Mouse (Mus musculus): ENCODE measurements around the gene Nt5c3b. TPM values are rescaled to one million over a fixed set of nuclear protein-coding genes. Genes with fewer than 3 reads are reported as not detected.

Gene Nt5c3b
- total and polyA plus RNA-seq, 2 experiments from 2014 or later, result 59.2 to 108 TPM

DNA sequence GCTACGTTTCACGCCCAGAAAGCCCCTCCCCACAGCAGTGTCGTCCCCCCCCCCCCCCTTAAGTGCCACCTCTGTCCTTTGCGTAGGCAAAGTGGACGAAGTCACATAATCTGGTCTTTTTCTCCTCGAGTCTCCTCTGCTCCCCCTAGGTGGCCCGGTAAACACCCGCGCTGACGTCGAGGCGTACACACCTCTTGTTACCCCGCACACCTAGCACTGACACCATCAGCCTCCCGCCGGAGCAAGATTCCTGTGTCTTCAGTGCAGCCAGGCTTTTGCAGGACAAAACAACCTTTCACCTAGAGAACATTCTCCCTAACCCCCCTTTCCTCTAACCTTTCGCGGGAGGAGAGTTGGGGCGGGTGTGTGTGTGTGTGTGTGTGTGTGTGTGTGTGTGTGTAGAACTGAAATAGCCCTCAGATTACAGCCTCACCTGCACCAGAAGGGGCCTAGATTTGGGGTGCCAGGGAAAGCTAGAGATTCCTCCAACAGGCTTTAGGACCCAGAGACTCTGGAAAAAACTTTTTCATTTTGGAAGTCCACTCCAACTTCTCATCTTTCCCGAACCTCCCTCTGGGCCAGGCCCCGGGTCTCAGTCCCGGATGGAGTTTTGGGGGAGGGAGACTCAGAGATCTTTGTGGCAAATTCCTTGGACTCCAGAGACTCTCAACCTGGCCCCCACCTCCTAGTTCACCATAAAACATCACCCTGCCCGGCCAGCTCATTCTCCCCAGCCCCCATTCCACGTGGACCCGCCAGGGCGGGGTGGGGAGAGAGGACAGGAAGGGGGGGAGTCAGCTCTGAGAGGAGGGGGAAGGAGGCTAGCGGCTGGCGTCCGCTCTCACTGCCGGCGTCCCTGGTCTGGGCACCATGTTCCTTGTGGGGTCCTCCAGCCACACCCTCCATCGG is 26.4 kb downstream of the Nt5c3b start, which contains the start of gene Fkbp10:
Gene Fkbp10, plus strand, starts transcription at position 784 of the 909 bp plus-strand sequence.
- H3K4me2 ChIP-seq (ENCODE audit: low read depth, low read length), result peak within 1 kb of the TSS; percentile 71
- H3K9ac ChIP-seq (replicated peaks; ENCODE audit: low read length), result peak within 1 kb of the TSS; percentile 71
- H3K27ac ChIP-seq, result peak within 1 kb of the TSS; percentile 78
- ATAC-seq, result 0 out of 2 replicates have a peak, but pooled peaks have one; percentile 21
- peaks cover 14% of the 10 kb centered on the region for H3K4me1 ChIP-seq (ENCODE audit: insufficient read depth, low read length)
- H3K36me3 ChIP-seq (ENCODE audit: insufficient read depth, low read length), result no peaks in the 10 kb centered on the region
- TF ChIP-seq CTCF (IDR thresholded peaks at IDR 0.05; ENCODE audit: low read depth), result no peak
- H3K27me3 ChIP-seq (ENCODE audit: insufficient read depth, low read length), result no peaks in the 10 kb centered on the region
- no peaks in the 10 kb centered on the region for H3K9me3 ChIP-seq (ENCODE audit: low read length)
- DNase-seq (ENCODE audit: low spot score), result peak; percentile 20
- peak within 1 kb of the TSS; percentile 60 for H3K4me3 ChIP-seq (ENCODE audit: low read length)
- WGBS, result 1% methylated on average over 30 of the region's 31 CpGs

DNA sequence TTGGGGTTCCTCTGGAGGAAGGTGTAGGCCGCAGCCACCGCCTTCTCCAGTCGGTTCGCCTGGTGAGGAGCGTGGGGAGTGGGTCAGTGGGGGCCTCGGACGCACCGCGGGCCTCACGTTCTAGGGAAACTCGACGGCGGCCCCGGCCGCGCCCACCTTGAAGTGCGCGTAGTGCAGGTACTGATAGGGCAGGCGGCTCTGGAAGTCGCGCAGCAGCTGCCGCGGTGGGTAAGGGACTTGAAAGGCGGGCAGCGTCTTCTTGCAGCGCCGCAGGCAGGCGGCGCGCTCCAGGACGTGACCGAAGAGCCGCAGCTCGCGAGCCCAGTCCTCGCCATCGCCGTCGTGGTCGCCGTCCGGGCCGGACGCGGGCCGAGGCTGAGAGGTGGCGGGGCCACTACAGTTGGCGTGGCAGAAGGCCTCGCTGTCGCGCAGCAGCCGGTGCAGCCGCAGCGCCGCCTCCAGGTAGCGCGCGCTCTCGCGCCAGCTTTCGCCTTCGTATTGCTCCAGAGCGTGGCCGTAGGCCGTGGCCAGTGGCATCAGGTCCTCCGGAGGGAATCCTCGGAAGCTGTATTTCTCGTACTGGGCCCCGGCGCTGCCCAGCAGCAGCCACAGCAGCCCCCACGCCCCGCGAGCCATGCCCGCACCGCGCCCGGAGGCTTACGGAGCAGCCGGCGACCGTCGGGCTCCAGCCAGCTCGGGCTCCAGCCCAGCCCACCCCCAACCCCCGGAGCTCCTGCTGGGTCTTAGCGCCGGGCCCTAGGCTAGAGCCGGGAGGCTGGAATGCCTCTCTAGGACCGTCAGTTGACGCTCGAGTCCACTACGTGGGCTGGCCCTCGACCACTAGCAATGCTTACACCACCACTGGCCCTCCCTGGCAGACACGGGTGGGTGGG is 27.3 kb downstream of the Nt5c3b start, which contains the start of gene P3h4:
Gene P3h4, minus strand, starts transcription at position 816 of the 893 bp plus-strand sequence.
- TF ChIP-seq CTCF (IDR thresholded peaks at IDR 0.05; ENCODE audit: low read depth), result peak; percentile 63
- Histone ChIP-seq H3K4me2 (ENCODE audit: low read depth, low read length) (peak within 1 kb of the TSS; percentile 71), H3K4me1 (ENCODE audit: insufficient read depth, low read length) (peaks cover 14% of the 10 kb centered on the region), H3K27ac (peak within 1 kb of the TSS; percentile 78), H3K4me3 (ENCODE audit: low read length) (peak within 1 kb of the TSS; percentile 60), H3K27me3 (ENCODE audit: insufficient read depth, low read length) (no peaks in the 10 kb centered on the region), H3K9me3 (ENCODE audit: low read length) (no peaks in the 10 kb centered on the region), H3K9ac (replicated peaks; ENCODE audit: low read length) (peak within 1 kb of the TSS; percentile 71), H3K36me3 (ENCODE audit: insufficient read depth, low read length) (no peaks in the 10 kb centered on the region)
- WGBS, result 2% methylated on average over 90 of the region's 93 CpGs
- ATAC-seq (peak; percentile 96), DNase-seq (ENCODE audit: low spot score) (peak; percentile 89)

DNA sequence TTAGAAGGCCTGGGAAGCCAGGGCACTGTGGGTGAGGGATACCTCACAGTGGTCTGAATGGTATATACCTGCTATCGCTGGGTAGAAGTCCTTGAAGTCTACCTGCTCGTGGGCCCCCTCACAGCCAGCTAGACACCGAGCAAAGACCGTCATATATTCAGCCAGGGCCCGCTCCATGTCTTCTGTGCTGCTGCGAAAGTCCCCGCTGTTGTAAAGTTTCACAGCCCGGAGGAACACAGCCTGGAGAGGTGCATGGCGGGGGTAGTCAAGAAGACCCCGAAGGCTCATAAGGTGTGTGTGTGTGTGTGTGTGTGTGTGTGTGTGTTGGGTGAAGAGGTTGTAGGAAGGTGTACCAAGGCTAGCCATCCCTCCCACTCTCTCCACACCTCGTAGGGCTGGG is 28.1 kb downstream of the Nt5c3b start:
- H3K9me3 ChIP-seq (ENCODE audit: low read length), result no peaks in the 10 kb centered on the region
- no peaks in the 10 kb centered on the region for H3K27me3 ChIP-seq (ENCODE audit: insufficient read depth, low read length)
- no peaks in the 10 kb centered on the region; the same call in 1 of the 2 replicates for H3K36me3 ChIP-seq (ENCODE audit: insufficient read depth, low read length)
- DNase-seq (ENCODE audit: low spot score) (no peak), ATAC-seq (no peak)
- H3K4me2 ChIP-seq (ENCODE audit: low read depth, low read length), result peak overlapping the region; percentile 71
- TF ChIP-seq CTCF (IDR thresholded peaks at IDR 0.05; ENCODE audit: low read depth), result no peak
- H3K27ac ChIP-seq, result no peak overlapping the region
- peaks cover 14% of the 10 kb centered on the region for H3K4me1 ChIP-seq (ENCODE audit: insufficient read depth, low read length)
- WGBS, result 79% methylated on average over 11 of the region's 11 CpGs
- H3K9ac ChIP-seq (replicated peaks; ENCODE audit: low read length), result peak overlapping the region; percentile 71
- peak overlapping the region; percentile 60 for H3K4me3 ChIP-seq (ENCODE audit: low read length)

DNA sequence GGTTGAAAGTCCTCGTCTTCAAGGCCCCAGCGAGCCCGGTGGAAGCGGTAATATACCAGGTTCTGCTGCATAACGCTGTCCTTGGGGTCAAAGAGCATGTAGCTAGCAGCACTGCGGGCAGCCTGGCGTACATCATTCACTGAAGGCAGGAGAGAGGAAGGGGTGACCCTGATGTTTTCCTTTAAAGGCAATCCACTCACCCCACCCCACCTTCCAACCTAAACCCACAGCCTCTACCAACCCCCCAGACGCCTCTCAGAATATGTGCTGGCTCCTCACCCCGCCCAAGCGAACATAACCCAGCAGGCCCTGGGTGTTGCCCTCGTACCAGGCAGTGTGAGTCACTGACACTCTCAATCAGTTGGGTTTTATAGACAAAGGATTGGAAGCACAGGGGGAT is 29.9 kb downstream of the Nt5c3b start:
- no peak overlapping the region for H3K4me3 ChIP-seq (ENCODE audit: low read length)
- H3K27me3 ChIP-seq (ENCODE audit: insufficient read depth, low read length), result no peaks in the 10 kb centered on the region
- 89% methylated on average over 11 of the region's 11 CpGs for WGBS
- no peak overlapping the region for H3K4me2 ChIP-seq (ENCODE audit: low read depth, low read length)
- H3K9ac ChIP-seq (replicated peaks; ENCODE audit: low read length), result no peak overlapping the region
- peaks cover 14% of the 10 kb centered on the region for H3K4me1 ChIP-seq (ENCODE audit: insufficient read depth, low read length)
- H3K9me3 ChIP-seq (ENCODE audit: low read length), result no peaks in the 10 kb centered on the region
- H3K27ac ChIP-seq, result no peak overlapping the region
- DNase-seq (ENCODE audit: low spot score) (no peak), ATAC-seq (no peak)
- TF ChIP-seq CTCF (IDR thresholded peaks at IDR 0.05; ENCODE audit: low read depth), result no peak
- no peaks in the 10 kb centered on the region; the same call in 1 of the 2 replicates for H3K36me3 ChIP-seq (ENCODE audit: insufficient read depth, low read length)

DNA sequence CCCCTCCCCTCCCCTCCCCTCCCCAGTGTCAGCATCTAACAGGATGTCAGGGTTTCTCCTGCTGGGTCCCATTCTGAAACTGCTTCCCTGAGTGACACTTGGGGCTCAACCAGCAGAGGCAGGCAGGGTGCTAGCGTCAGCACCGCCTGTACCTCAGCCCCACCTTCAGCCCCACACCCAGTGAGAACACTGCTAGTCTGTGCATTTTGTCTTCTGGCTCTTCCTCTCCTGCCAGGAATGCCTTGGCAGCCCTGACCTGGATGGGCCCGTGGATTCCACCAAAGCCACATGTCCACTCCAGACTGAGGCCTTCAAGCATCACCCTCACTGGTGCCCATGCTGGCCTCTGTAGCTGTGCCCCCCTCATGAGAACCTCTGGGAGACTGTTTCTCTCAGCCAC is 31.9 kb downstream of the Nt5c3b start:
- no peak for TF ChIP-seq CTCF (IDR thresholded peaks at IDR 0.05; ENCODE audit: low read depth)
- DNase-seq (ENCODE audit: low spot score) (no peak), ATAC-seq (no peak)
- H3K36me3 ChIP-seq (ENCODE audit: insufficient read depth, low read length), result no peaks in the 10 kb centered on the region; the same call in 1 of the 2 replicates
- peaks cover 14% of the 10 kb centered on the region for H3K4me1 ChIP-seq (ENCODE audit: insufficient read depth, low read length)
- no peaks in the 10 kb centered on the region for H3K9me3 ChIP-seq (ENCODE audit: low read length)
- H3K27ac ChIP-seq, result no peak overlapping the region
- H3K9ac ChIP-seq (replicated peaks; ENCODE audit: low read length), result no peak overlapping the region
- no peaks in the 10 kb centered on the region for H3K27me3 ChIP-seq (ENCODE audit: insufficient read depth, low read length)
- 63% methylated on average over 3 of the region's 3 CpGs for WGBS
- H3K4me3 ChIP-seq (ENCODE audit: low read length), result no peak overlapping the region
- H3K4me2 ChIP-seq (ENCODE audit: low read depth, low read length), result no peak overlapping the region

DNA sequence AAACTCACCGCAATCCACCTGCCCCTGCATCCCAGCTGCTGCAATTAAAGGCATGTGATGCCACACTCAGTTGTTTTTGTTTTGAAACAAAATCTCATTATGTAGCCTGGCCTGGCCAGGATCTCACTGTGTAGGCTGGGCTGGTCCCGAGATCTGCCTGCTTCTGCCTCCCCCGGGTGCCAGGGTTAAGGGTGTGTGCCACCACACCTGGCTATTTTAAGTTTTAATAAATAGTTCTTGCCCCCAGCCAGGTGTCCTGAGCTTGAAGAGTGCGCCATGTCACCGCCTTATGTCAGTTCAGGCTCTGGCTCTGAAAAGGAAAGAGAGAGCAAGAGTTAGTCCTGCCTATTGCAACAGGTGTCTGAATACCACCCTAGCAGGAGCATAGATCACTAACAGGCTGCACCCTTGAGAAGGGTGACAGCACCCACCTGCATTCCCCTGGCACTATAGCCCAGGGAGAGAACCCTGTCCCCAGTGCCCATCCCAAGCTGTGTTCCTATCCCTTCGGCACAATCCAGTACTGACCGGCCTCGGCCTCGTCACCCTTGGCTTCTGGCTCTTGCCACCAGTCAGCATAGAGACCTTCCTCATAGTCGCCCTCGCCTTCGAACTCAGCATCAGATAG is 32.7 kb downstream of the Nt5c3b start:
- Histone ChIP-seq H3K4me2 (ENCODE audit: low read depth, low read length) (no peak overlapping the region), H3K9ac (replicated peaks; ENCODE audit: low read length) (no peak overlapping the region), H3K36me3 (ENCODE audit: insufficient read depth, low read length) (no peaks in the 10 kb centered on the region; the same call in 1 of the 2 replicates), H3K4me3 (ENCODE audit: low read length) (no peak overlapping the region), H3K27ac (no peak overlapping the region), H3K27me3 (ENCODE audit: insufficient read depth, low read length) (no peaks in the 10 kb centered on the region), H3K4me1 (ENCODE audit: insufficient read depth, low read length) (peaks cover 13% of the 10 kb centered on the region), H3K9me3 (ENCODE audit: low read length) (no peaks in the 10 kb centered on the region)
- ATAC-seq, result no peak
- no peak for DNase-seq (ENCODE audit: low spot score)
- TF ChIP-seq CTCF (IDR thresholded peaks at IDR 0.05; ENCODE audit: low read depth), result no peak
- WGBS, result 95% methylated on average over 12 of the region's 12 CpGs

All from hindbrain, postnatal 0 days (tissue).